Mouse (Mus musculus): Measurements from ENCODE around the gene Nppb. TPM values are rescaled to one million over a fixed set of nuclear protein-coding genes. Genes with fewer than 3 reads are reported as not detected.

The Nppb gene
- polyA plus RNA-seq (2012; rRNA removed), result 0.15 and 0.16 TPM in 2 replicates

DNA sequence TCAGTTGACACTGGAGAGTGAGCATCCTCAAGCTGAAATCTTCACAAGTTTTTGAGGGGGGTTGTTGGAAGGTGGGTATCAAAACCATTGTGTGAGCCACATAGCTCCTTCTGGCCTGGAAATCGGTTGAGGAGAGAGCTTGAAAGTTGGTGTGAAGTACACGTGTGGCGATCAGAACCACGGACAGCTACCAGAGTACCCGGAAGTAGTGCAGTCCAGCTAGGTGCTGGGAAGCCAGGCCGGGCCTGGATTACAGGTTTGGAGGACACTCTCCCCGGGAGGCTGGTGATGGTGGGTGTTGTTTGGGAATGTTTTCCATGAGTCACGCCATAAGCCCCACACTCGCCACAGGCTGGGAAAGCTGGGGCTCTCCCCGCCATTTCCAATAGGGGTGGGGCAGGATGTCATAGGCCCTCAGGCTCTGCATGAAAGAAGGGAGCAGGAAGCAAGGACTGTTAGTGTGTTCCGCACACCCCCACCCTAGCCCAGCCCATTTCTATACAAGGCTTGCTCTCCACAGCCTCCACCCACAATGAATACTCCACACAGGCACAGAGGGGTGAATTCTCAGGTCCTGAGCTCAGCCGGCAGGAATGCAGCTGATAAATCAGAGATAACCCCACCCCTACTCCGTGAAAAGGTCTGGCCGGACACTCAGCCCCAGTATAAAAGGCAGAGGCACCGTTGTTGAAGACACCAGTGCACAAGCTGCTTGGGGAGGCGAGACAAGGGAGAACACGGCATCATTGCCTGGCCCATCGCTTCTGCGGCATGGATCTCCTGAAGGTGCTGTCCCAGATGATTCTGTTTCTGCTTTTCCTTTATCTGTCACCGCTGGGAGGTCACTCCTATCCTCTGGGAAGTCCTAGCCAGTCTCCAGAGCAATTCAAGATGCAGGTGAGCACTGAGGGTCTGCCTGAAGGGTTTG is at the start of gene Nppb:
Gene Nppb (plus strand): TSS at position 584 of the 928 bp plus-strand sequence.
- DNase-seq (ENCODE audit: extremely low spot score in 1 of 2, low spot score in 1 of 2), result no peak

GRCm38 (mm10) chr4:147935904-147936303 is 49.7 kb upstream of the Nppb start:
- DNase-seq (ENCODE audit: extremely low spot score in 1 of 2, low spot score in 1 of 2), result no peak

DNA sequence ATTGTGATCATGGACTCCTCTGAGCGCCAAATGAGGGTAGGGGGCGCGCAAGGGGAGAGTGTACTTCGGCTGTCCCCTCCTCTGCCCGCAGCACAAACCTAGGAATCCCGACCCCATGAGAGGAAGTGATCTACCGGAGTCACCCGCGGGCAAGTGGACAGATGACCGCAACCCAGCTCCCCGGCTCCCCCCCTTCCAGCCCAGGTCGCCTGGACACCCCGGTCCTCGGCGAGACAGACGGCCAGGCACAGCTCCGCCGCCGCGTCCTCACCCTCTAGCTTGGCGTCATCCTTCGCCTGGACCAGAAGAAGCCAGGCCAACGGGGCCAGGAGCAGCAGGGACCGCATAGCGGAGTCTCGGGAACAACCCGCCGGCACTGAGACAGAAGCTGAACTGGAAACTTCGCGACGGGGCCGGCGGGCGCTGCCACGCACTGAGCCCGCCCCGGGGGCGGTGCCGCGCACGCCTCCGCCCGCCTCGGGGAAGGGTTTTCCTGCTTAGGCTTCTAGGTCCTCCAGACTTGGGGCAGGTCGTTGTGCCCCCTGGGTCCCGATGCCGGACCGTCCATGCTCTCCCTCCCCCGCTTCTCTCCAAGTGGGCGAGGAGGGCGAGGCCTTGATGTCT is 49.1 kb upstream of the Nppb start, which contains the start of gene Plod1:
Gene Plod1 (minus strand): TSS at position 437 of the 624 bp plus-strand sequence.
- DNase-seq (ENCODE audit: extremely low spot score in 1 of 2, low spot score in 1 of 2), result peak in 1 of 2 experiments; percentile 73

GRCm38 (mm10) chr4:147937021-147937420 is 48.6 kb upstream of the Nppb start:
- no peak for DNase-seq (ENCODE audit: extremely low spot score in 1 of 2, low spot score in 1 of 2)

DNA sequence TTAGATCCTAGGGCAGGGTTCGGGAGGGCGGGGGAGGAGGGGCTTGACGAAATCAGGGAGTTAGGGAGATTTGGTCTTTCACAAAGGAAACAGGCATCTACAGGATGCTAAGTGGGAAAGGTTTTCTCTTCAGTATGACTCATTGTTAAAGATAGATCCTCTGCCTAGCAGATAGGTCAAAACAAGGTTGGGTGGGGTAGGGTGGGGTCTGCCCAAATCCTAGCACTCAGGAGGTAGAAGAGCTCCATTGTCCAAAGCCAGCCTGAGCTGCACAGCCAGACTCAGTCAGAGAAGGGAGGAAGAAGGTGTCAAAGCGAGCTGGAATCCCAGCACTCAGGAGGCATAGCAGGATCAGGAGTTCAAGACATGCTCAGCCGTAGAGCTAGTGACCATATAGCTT is 48.1 kb upstream of the Nppb start:
- no peak for DNase-seq (ENCODE audit: extremely low spot score in 1 of 2, low spot score in 1 of 2)

GRCm38 (mm10) chr4:147938148-147939096 is 47.2 kb upstream of the Nppb start:
- DNase-seq (ENCODE audit: extremely low spot score in 1 of 2, low spot score in 1 of 2), result no peak

- DNase-seq (ENCODE audit: extremely low spot score in 1 of 2, low spot score in 1 of 2), result peak in 1 of 2 experiments; percentile 34
Measured at GRCm38 (mm10) chr4:147940111-147940510, 45.5 kb upstream of the Nppb start.

- peak; percentile 68 to 86 for DNase-seq (ENCODE audit: extremely low spot score in 1 of 2, low spot score in 1 of 2)
Measured at GRCm38 (mm10) chr4:147940576-147941044, 45.0 kb upstream of the Nppb start, which contains the start of gene 2510039O18Rik. TSS of gene 2510039O18Rik (plus strand) at chr4:147940895.

- DNase-seq (ENCODE audit: extremely low spot score in 1 of 2, low spot score in 1 of 2), result no peak
Measured at GRCm38 (mm10) chr4:147941045-147942020, 44.3 kb upstream of the Nppb start.

GRCm38 (mm10) chr4:147943005-147943404 is 42.6 kb upstream of the Nppb start:
- DNase-seq (ENCODE audit: extremely low spot score in 1 of 2, low spot score in 1 of 2), result no peak

DNA sequence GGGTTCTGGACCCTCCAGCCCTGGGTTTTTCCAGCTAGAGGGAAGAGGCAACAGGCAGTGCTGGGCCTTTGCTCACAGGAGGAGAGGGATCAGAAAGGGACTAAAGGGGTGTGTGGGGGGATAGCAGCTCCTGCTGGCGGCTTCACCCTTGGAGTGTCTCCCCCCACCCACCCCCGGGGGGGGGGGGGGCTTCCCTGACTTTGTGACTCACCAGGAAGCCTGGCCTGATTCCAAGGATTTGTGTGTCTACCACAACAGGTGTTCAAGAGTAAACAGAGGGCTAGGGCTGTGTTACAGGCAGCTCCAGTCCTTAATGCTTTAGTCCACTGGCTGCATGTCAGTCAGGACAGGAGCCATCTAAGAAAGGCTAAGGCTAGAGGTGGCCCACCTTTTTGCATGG is 38.1 kb upstream of the Nppb start:
- DNase-seq (ENCODE audit: extremely low spot score in 1 of 2, low spot score in 1 of 2), result no peak

- DNase-seq (ENCODE audit: extremely low spot score in 1 of 2, low spot score in 1 of 2), result peak in 1 of 2 experiments; percentile 74
Measured at GRCm38 (mm10) chr4:147953590-147953989, 32.0 kb upstream of the Nppb start.

DNA sequence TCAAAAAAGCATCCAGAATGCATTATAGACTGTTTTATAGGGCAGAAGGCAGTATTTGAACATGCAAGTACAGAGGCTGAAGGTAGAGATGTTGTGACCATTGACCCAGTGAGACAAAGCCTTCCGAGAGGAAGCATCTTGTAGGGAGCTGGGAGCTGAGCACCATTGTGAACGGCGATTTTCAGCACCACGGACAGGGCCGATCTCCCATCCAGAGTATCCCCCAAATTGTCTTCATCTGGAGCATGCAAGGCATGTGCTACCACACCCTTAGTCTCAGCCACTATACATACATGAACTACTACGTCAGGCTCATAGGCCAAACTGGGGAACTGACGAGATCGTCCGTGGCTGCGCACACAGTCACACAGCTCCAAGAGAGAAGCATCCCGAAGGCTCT is 28.4 kb upstream of the Nppb start:
- no peak for DNase-seq (ENCODE audit: extremely low spot score in 1 of 2, low spot score in 1 of 2)

- peak in 1 of 2 experiments; percentile 75 for DNase-seq (ENCODE audit: extremely low spot score in 1 of 2, low spot score in 1 of 2)
Measured at GRCm38 (mm10) chr4:147959881-147960831, 25.4 kb upstream of the Nppb start.

DNA sequence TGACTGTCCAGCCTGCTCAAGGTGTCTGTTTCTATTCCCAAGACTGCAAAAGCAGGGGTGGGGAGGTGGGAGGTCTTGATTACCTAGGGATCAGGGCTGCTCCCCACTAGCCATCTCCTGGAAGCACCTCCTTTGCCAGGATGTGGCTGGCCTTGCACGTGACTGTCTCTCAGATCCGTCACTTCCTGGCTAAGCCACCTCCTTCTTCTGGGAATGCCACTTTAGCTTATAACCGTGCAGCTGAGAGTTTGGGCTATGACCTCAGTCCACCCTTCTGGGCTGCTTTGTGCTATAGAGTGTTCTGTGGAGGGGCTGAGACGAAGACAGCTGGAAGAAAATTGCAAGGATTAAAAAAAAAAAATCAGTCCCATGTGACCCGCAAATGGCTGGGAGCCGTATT is 22.8 kb upstream of the Nppb start:
- no peak for DNase-seq (ENCODE audit: extremely low spot score in 1 of 2, low spot score in 1 of 2)

DNA sequence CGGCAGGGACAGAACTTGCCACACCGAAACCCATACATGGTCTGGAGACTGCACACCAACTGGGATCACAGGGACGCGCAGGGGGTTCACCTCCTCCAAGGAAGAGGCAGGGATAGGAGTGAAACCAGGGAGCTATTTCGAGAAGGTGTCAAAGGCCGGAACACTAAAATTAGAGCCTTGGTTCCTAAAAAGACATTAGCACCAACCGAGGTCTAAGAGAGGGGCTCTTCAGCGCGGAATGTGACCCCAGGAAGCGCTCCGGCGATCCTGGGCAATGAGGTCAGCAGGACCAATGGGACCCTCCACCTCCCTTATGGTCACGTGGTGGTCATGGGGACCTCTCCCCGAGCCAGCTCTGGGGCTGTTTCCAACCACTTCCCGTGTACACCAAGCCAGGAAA is 22.0 kb upstream of the Nppb start:
- DNase-seq (ENCODE audit: extremely low spot score in 1 of 2, low spot score in 1 of 2), result no peak

DNA sequence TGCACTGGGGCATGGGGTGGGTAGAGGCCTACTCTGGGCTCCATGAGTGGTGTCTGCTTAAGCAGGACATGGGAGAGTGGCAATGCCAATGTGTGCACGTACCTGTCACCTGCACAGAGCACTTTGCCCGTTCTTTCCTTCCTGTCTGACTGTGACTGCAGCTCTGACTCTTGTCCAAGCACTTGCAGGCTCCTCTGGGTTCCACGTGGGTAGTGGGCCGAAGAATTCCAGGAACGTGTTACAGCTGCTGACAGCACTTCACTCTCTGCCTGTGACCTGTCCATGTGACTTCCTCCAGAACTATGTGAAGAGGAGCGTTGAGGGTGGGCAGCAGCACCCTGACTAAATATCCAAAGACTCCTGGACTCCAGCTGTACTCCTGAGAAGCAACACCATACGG is 19.9 kb upstream of the Nppb start:
- DNase-seq (ENCODE audit: extremely low spot score in 1 of 2, low spot score in 1 of 2), result no peak

GRCm38 (mm10) chr4:147968816-147969215 is 16.8 kb upstream of the Nppb start:
- no peak for DNase-seq (ENCODE audit: extremely low spot score in 1 of 2, low spot score in 1 of 2)
